Mouse (Mus musculus): Measurements from ENCODE around the gene Dennd4a.

GRCm38 (mm10) chr9:64774411-64774811 is 36.7 kb upstream of the Dennd4a start:
- TF ChIP-seq GATA1 (IDR thresholded peaks at IDR 0.05; ENCODE audit: borderline replicate concordance, low read length) (no peak), FLI1 (IDR thresholded peaks at IDR 0.05; ENCODE audit: low read length) (no peak)

Measured in megakaryocyte, embryonic 14.5 days (primary cell).